Mouse (Mus musculus): Measurements from ENCODE around the gene Ppm1k. TPM values are rescaled to one million over a fixed set of nuclear protein-coding genes. Genes with fewer than 3 reads are reported as not detected.

Gene Ppm1k
- polyA plus RNA-seq (2012; ENCODE audit: insufficient read depth, insufficient read length, missing spikeins), result 10.2 and 16.2 TPM in 2 replicates

DNA sequence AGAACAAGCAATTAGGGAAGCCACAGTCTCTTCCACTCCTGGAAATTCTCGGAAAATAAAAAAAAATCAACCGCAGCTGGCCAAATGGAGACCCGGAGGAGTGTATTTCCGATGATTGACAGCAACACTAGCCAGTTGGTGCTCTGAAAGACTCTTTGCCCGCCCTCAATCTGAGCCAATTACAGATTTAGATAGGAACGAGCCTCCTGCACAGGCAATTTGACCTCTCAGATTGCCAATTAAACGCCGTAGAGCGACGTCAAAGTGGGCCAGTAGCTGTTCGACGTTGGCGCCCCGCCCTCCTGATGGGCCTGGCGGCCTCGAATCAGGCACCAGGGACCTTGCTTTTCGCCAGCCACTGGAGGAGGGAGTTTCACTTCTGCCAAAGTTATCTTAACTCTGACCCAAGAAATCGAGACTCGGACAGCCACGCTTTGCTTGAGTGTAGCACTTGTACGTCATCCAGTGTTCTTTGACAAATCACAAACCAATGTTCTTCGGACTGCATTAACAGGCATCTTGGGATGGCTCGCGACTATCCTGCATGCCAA, at the start of gene Ppm1k:
Gene Ppm1k (minus strand): TSS at position 83 of the 551 bp plus-strand sequence.
- Histone ChIP-seq H3K4me1 (ENCODE audit: control insufficient read depth, insufficient read depth, low read length) (peaks cover 6% of the 10 kb centered on the region), H3K27ac (ENCODE audit: insufficient read depth, low read depth, low read length) (peak within 1 kb of the TSS; percentile 53), H3K4me3 (ENCODE audit: insufficient read depth, low read length) (peak within 1 kb of the TSS; percentile 84)
- no peak for TF ChIP-seq CTCF (IDR thresholded peaks at IDR 0.05; ENCODE audit: low read depth, low read length)
- no peak for TF ChIP-seq POLR2A (IDR thresholded peaks at IDR 0.05; ENCODE audit: borderline replicate concordance, low read depth, low read length)

DNA sequence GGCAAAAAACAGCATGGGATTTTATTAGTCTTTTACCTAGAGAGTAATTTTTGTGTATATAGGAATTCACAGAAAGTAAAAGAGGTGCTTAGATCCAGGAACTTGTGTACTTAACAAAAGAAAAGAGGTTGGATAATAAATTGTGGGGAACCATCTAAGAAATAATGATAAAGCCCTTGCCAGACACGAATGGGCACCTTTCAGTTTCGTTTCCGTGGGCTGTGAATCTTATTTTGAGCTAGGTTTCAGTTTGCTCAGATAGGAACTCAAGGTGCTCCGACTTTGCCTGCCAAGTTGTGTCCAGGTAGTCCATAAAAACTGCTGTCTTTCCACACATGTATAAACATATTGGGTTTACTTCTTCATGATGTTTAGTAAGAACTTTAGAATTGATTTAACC, 47.1 kb upstream of the Ppm1k start:
- Histone ChIP-seq H3K4me1 (ENCODE audit: control insufficient read depth, insufficient read depth, low read length) (no peaks in the 10 kb centered on the region), H3K4me3 (ENCODE audit: insufficient read depth, low read length) (peak overlapping the region; percentile 51)
- no peak for TF ChIP-seq POLR2A (IDR thresholded peaks at IDR 0.05; ENCODE audit: borderline replicate concordance, low read depth, low read length)
- no peak for TF ChIP-seq CTCF (IDR thresholded peaks at IDR 0.05; ENCODE audit: low read depth, low read length)

DNA sequence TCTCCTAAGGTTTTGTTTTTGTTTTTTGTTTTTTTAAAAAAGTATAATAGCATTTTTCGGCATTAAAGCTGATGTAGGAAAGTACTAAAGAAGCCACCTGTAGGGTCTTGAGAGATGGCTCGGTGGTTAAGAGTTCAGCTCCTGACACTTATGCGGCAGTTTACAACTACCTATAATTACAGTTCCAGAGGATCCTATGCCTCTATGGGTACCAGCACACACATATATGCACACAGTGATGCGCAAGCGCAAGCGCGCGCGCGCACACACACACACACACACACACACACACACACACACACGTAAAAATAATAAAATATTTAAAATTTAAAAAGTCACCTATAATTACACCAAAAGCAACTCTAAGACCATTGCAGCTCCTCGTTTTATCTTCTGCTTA, 46.3 kb upstream of the Ppm1k start:
- no peaks in the 10 kb centered on the region for H3K4me1 ChIP-seq (ENCODE audit: control insufficient read depth, insufficient read depth, low read length)
- TF ChIP-seq CTCF (IDR thresholded peaks at IDR 0.05; ENCODE audit: low read depth, low read length), result no peak
- no peak for TF ChIP-seq POLR2A (IDR thresholded peaks at IDR 0.05; ENCODE audit: borderline replicate concordance, low read depth, low read length)
- no peak overlapping the region for H3K27ac ChIP-seq (ENCODE audit: insufficient read depth, low read depth, low read length)
- peak overlapping the region; percentile 88 for H3K4me3 ChIP-seq (ENCODE audit: insufficient read depth, low read length)

More for the DNA sequence above, 47.1 kb upstream of the Ppm1k start:
- no peak overlapping the region for H3K27ac ChIP-seq (ENCODE audit: insufficient read depth, low read depth, low read length)

DNA sequence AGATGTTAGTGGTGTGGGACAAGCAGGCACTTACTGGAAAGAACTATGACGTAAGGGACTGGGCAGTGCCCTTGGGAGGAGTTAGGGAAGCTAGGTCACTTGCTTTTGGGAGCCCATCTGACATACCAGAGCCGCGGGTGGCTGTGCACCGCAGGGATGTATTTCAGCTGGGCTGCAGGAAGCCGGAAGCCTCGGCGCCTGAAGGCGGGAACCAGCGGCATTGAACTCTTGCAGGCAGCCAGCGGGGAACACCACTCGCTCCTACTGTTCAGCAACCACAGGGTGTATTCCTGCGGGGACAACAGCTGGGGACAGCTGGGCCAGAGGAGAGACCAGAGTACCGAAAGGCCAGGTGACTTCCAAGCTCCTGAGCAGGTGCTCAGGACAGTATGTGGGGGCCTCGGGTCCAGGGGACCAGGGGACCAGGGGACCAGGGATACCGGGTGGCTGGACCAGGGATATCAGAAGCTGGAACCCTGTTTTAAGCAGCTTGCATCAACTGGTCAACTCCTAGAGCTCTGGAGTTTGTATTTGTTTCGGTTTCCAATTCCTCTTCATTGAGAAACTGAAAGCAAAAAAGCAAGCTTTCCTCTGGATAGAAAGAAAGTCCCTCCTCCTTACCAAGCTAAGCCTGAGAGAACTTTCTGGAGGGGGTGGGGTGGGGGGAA, 45.7 kb upstream of the Ppm1k start, which contains the start of gene Herc6:
Gene Herc6 (plus strand): TSS at position 120 of the 668 bp plus-strand sequence.
- Histone ChIP-seq H3K4me1 (ENCODE audit: control insufficient read depth, insufficient read depth, low read length) (no peaks in the 10 kb centered on the region), H3K4me3 (ENCODE audit: insufficient read depth, low read length) (peak within 1 kb of the TSS; percentile 88), H3K27ac (ENCODE audit: insufficient read depth, low read depth, low read length) (peak within 1 kb of the TSS; percentile 57)
- TF ChIP-seq CTCF (IDR thresholded peaks at IDR 0.05; ENCODE audit: low read depth, low read length), result no peak
- TF ChIP-seq POLR2A (IDR thresholded peaks at IDR 0.05; ENCODE audit: borderline replicate concordance, low read depth, low read length), result no peak

DNA sequence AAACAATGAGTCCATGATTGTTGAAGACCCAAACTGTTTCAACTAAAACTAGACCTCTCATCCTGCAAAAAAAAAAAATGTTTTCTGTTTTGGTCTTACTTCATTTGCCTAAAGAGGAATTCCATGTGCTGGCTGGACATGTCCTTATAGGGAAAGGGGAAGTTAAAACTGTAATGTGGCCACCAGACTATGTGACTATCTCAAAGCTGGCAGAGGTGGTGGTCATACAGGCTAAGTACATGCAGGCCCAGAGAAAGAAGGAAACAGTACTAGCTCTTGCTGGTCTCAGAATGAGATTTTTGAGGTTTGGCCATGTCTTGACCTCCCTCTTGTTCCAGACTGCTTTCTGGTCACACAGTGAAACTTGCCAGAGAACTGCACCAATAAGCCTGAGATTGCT, 36.3 kb upstream of the Ppm1k start:
- Histone ChIP-seq H3K4me3 (ENCODE audit: insufficient read depth, low read length) (no peak overlapping the region), H3K4me1 (ENCODE audit: control insufficient read depth, insufficient read depth, low read length) (peaks cover 11% of the 10 kb centered on the region), H3K27ac (ENCODE audit: insufficient read depth, low read depth, low read length) (peak overlapping the region; percentile 44)
- TF ChIP-seq POLR2A (IDR thresholded peaks at IDR 0.05; ENCODE audit: borderline replicate concordance, low read depth, low read length) (no peak), CTCF (IDR thresholded peaks at IDR 0.05; ENCODE audit: low read depth, low read length) (no peak)

DNA sequence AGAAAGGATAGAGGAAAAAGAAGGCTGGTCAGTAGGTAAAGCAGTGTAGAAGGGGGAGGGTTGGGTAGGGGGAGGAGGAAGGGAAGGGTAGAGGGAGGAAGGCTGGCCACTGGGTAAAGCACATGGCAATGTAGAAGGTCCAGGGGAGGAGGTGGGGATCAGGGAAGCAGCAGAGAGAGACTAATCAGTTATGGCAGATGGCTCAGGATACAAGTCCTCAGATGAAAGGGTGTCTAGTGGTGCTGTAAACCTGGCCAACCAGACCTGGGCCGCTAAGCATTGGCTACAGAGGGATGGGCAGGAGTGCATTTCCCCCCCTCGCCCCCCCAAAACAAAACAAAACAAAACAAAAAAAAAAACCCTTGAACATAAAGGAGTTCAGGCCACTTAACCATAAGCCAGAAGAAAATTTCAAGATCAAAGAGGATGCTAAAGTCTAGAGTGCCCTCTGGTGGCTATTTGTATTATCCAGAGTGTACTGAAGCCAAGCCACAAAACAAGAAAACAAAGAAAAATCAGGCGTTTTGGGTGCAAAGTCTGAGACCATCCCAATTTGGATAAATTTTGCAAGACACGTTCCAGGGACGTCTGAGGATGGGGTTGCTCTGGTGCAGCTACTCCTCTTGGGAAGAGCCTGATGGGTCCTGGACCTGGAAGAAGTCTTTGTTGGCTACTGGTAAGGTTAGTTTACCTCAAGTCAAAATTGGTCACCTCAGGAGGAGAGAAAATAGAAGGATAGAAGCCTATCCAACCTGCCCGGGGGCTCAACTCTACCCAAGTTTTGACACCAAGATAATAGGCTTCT, 35.1 kb upstream of the Ppm1k start:
- no peak for TF ChIP-seq POLR2A (IDR thresholded peaks at IDR 0.05; ENCODE audit: borderline replicate concordance, low read depth, low read length)
- peak; percentile 26; the same call in 1 of the 2 replicates for TF ChIP-seq CTCF (IDR thresholded peaks at IDR 0.05; ENCODE audit: low read depth, low read length)
- Histone ChIP-seq H3K27ac (ENCODE audit: insufficient read depth, low read depth, low read length) (no peak overlapping the region), H3K4me1 (ENCODE audit: control insufficient read depth, insufficient read depth, low read length) (peaks cover 11% of the 10 kb centered on the region), H3K4me3 (ENCODE audit: insufficient read depth, low read length) (no peak overlapping the region)

DNA sequence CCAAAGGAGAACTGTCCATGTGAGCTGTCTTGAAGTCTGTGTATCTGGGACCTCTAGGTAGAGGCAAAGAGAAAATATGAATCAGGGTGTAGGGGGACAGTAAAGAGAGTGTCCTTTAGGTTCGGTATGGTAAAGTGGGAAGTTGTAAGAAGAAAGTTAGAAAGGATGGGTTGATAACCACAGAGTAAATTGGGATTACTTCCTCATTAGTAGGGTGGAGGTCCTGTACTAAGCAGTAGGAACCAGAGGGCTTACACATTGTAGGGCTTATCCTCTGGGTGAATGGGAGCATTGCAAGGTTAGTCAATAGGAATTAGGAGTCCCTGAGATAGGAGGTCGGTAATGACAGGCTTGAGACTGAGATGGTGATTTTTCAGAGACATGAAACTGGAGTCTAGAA, 32.4 kb upstream of the Ppm1k start:
- TF ChIP-seq POLR2A (IDR thresholded peaks at IDR 0.05; ENCODE audit: borderline replicate concordance, low read depth, low read length) (no peak), CTCF (IDR thresholded peaks at IDR 0.05; ENCODE audit: low read depth, low read length) (no peak)
- H3K4me3 ChIP-seq (ENCODE audit: insufficient read depth, low read length), result no peak overlapping the region
- no peak overlapping the region for H3K27ac ChIP-seq (ENCODE audit: insufficient read depth, low read depth, low read length)
- peaks cover 10% of the 10 kb centered on the region for H3K4me1 ChIP-seq (ENCODE audit: control insufficient read depth, insufficient read depth, low read length)

DNA sequence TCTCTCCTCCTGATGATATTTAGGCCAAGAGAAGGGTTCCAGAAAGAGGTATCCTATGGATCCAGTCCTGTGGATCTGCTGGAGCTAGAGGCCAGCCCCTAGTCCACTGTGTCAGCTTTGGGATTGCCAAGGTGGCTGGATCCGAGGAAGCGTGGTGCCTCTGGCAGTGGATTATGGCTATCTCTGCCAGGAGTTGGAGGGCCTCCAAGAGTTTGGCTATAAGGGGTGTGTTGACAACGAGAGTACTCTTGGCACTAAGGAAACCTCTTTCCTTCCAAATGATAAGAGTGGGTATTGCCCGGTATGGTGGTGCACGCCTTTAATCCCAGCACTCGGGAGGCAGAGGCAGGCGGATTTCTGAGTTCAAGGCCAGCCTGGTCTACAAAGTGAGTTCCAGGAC, 30.2 kb upstream of the Ppm1k start:
- no peaks in the 10 kb centered on the region for H3K4me1 ChIP-seq (ENCODE audit: control insufficient read depth, insufficient read depth, low read length)
- H3K27ac ChIP-seq (ENCODE audit: insufficient read depth, low read depth, low read length), result no peak overlapping the region
- TF ChIP-seq CTCF (IDR thresholded peaks at IDR 0.05; ENCODE audit: low read depth, low read length) (no peak), POLR2A (IDR thresholded peaks at IDR 0.05; ENCODE audit: borderline replicate concordance, low read depth, low read length) (no peak)
- H3K4me3 ChIP-seq (ENCODE audit: insufficient read depth, low read length), result no peak overlapping the region

DNA sequence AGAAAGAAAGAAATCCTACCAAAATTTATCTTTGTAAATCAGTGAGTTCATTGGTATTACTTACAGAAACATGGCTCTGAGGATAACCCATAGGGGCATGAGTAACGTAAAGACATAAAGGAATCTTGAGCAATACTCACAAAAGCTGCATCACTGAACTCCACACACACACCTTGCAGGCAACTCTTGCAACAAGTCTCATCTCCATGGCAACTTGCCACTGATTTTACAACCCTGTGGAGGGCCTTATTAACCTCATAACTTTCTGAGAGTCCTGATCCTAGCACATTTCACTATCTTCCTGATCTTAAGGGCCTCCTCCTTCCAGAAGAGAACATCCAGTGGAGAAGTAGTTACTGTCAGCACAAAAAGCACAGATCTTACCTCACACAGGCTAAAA, 28.2 kb upstream of the Ppm1k start:
- Histone ChIP-seq H3K27ac (ENCODE audit: insufficient read depth, low read depth, low read length) (no peak overlapping the region), H3K4me1 (ENCODE audit: control insufficient read depth, insufficient read depth, low read length) (no peaks in the 10 kb centered on the region), H3K4me3 (ENCODE audit: insufficient read depth, low read length) (no peak overlapping the region)
- TF ChIP-seq CTCF (IDR thresholded peaks at IDR 0.05; ENCODE audit: low read depth, low read length) (no peak), POLR2A (IDR thresholded peaks at IDR 0.05; ENCODE audit: borderline replicate concordance, low read depth, low read length) (no peak)
